Mouse (Mus musculus): ENCODE results near the gene Zfp949. TPM values are rescaled to one million over a fixed set of nuclear protein-coding genes. Genes with fewer than 3 reads are reported as not detected.

Gene Zfp949
- total and polyA plus RNA-seq, 3 experiments = 5.2 to 9.3 (median 7.5) TPM

GRCm38 (mm10) chr9:88529571-88529970, 18.2 kb upstream of the Zfp949 start:
- H3K4me2 ChIP-seq (ENCODE audit: insufficient read depth, low read depth, poor library complexity, severe bottlenecking) = no peak overlapping the region
- TF ChIP-seq GABPA (IDR thresholded peaks at IDR 0.05; ENCODE audit: insufficient replicate concordance, low read depth, low read length) (no peak), RCOR1 (conservative IDR thresholded peaks at IDR 0.05; ENCODE audit: low read depth, low read length) (no peak), JUND (conservative IDR thresholded peaks at IDR 0.05; ENCODE audit: low read depth, low read length) (no peak), ZMIZ1 (IDR thresholded peaks at IDR 0.05; ENCODE audit: low read depth, low read length) (no peak), PAX5 (IDR thresholded peaks at IDR 0.05; ENCODE audit: low read length) (no peak), UBTF (IDR thresholded peaks at IDR 0.05; ENCODE audit: low read depth, low read length) (no peak), HCFC1 (IDR thresholded peaks at IDR 0.05; ENCODE audit: low read depth, low read length) (no peak), ZKSCAN1 (IDR thresholded peaks at IDR 0.05; ENCODE audit: borderline replicate concordance, low read depth, low read length) (no peak), IRF4 (IDR thresholded peaks at IDR 0.05; ENCODE audit: low read depth, low read length) (no peak), USF2 (conservative IDR thresholded peaks at IDR 0.05; ENCODE audit: low read depth, low read length) (no peak), ZC3H11A (IDR thresholded peaks at IDR 0.05; ENCODE audit: low read depth, low read length) (no peak), MEF2A (IDR thresholded peaks at IDR 0.05; ENCODE audit: borderline replicate concordance, low read depth, low read length) (no peak), BHLHE40 (IDR thresholded peaks at IDR 0.05; ENCODE audit: low read depth, low read length) (no peak), CHD2 (IDR thresholded peaks at IDR 0.05; ENCODE audit: low read length) (no peak)

GRCm38 (mm10) chr9:88529979-88530580, 17.7 kb upstream of the Zfp949 start:
- Histone ChIP-seq H3K36me3 (replicated peaks in 1 of 2; ENCODE audit: control insufficient read depth in 1 of 2, insufficient read depth in 1 of 2, low read length in 1 of 2) (no peaks in the 10 kb centered on the region), H3K79me2 (replicated peaks; ENCODE audit: control insufficient read depth, extremely low read depth, insufficient read depth, poor library complexity, severe bottlenecking) (no peaks in the 10 kb centered on the region), H3K27ac (ENCODE audit: insufficient read depth, low read depth) (no peak overlapping the region), H3K4me1 (ENCODE audit: control insufficient read depth in 1 of 2, insufficient read depth in 2 of 2) (no peaks in the 10 kb centered on the region), H3K27me3 (replicated peaks) (peaks cover 2% of the 10 kb centered on the region), H3K9ac (ENCODE audit: insufficient read depth, low read depth) (no peak overlapping the region), H3K4me3 (replicated peaks in 1 of 3; ENCODE audit: low read depth in 2 of 3, low read length in 2 of 3, poor library complexity in 1 of 3) (no peak overlapping the region), H3K4me2 (ENCODE audit: insufficient read depth, low read depth, poor library complexity, severe bottlenecking) (no peak overlapping the region), H3K9me3 (replicated peaks; ENCODE audit: low read length) (no peaks in the 10 kb centered on the region)
- no peak for DNase-seq (ENCODE audit: extremely low read depth)
- in situ Hi-C loops (cut with MboI; ENCODE audit: low pct_ligation_motif_present, low pct_unique_long_range_greater_than_20kb, low sequenced_read_pairs) (no loop called here), dilution Hi-C loops (cut with MboI; ENCODE audit: extremely low pct_ligation_motif_present, extremely low pct_unique_long_range_greater_than_20kb, low sequenced_read_pairs) (no loop called here)
- TF ChIP-seq JUN (IDR thresholded peaks at IDR 0.05; ENCODE audit: insufficient read depth, low read depth, low read length) (no peak), ZNF384 (IDR thresholded peaks at IDR 0.05; ENCODE audit: low read depth, low read length) (peak; percentile 40; the same call in 1 of the 2 replicates), MAZ (IDR thresholded peaks at IDR 0.05; ENCODE audit: low read depth, low read length) (no peak)

More at GRCm38 (mm10) chr9:88529571-88529970, 18.2 kb upstream of the Zfp949 start:
- Histone ChIP-seq H3K9me3 (replicated peaks; ENCODE audit: low read length) (no peaks in the 10 kb centered on the region), H3K9ac (ENCODE audit: insufficient read depth, low read depth) (no peak overlapping the region), H3K4me1 (ENCODE audit: control insufficient read depth in 1 of 2, insufficient read depth in 2 of 2) (no peaks in the 10 kb centered on the region), H3K36me3 (replicated peaks in 1 of 2; ENCODE audit: control insufficient read depth in 1 of 2, insufficient read depth in 1 of 2, low read length in 1 of 2) (no peaks in the 10 kb centered on the region), H3K27me3 (replicated peaks) (peaks cover 2% of the 10 kb centered on the region), H3K27ac (ENCODE audit: insufficient read depth, low read depth) (no peak overlapping the region), H3K79me2 (replicated peaks; ENCODE audit: control insufficient read depth, extremely low read depth, insufficient read depth, poor library complexity, severe bottlenecking) (no peaks in the 10 kb centered on the region), H3K4me3 (replicated peaks in 1 of 3; ENCODE audit: low read depth in 2 of 3, low read length in 2 of 3, poor library complexity in 1 of 3) (no peak overlapping the region)
- in situ Hi-C loops (cut with MboI; ENCODE audit: low pct_ligation_motif_present, low pct_unique_long_range_greater_than_20kb, low sequenced_read_pairs) = no loop called here
- DNase-seq (ENCODE audit: extremely low read depth) = no peak
- dilution Hi-C loops (cut with MboI; ENCODE audit: extremely low pct_ligation_motif_present, extremely low pct_unique_long_range_greater_than_20kb, low sequenced_read_pairs) = no loop called here
